Mouse (Mus musculus): ENCODE measurements around the gene Apoc2.

DNA sequence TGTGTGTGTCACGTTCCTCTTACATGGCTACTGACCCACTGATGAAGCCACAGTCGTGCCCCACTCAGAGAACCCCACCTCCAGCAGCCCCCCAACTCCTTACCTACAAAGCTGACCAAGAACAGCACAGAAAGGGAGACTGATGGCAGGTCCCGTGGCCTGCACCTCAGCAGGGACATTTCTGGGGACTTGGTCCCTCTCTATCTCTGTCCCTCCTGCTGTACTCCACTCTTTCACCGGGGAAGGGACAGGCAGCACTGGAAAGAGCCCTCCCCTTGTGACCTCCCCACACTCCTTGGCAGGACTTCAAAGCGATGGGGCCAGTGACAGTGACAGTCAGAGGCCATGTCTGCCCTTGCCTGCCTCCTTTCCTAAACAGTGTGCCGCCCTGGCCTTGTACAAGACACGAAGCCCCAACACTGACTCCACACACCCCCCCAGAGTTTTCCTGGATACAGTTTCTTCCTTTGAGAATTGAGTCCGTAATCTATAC is 3.5 kb upstream of the Apoc2 start, which contains the start of the genes Gm44805 and Apoc4:
- TF ChIP-seq CTCF (IDR thresholded peaks at IDR 0.05; ENCODE audit: insufficient read depth, low read depth, low read length) (no peak), POLR2A (IDR thresholded peaks at IDR 0.05; ENCODE audit: insufficient read depth, low read depth, low read length) (no peak)
